Mouse (Mus musculus) heart, embryonic 12.5 days (tissue): ENCODE data around the gene Pan3. TPM values are rescaled to one million over a fixed set of nuclear protein-coding genes. Genes with fewer than 3 reads are reported as not detected.
"Not testable (repeated sequence)": the region's sequence is repeated elsewhere in the genome, so short reads cannot be mapped to it uniquely, and the experiment has no call there.

Source experiments
- ATAC-seq: fragments of 200-750 bp; cut with Nextera tagmentation; 2 replicates; pipeline ENCODE4 v1.8.0; 2017; ENCODE audit warnings: moderate TSS enrichment, moderate library complexity; ENCODE audit not compliant: insufficient number of reproducible peaks, low FRiP score
- H3K27ac ChIP-seq: fragments of 300-500 bp; sonication (generic); 2 replicates; pipeline ENCODE4 v1.5.1; 2016; ENCODE audit warnings: mild to moderate bottlenecking, moderate library complexity; ENCODE audit not compliant: poor library complexity, severe bottlenecking
- H3K27me3 ChIP-seq: fragments of 300-500 bp; sonication (generic); replicated peaks from 2 replicates; pipeline ENCODE4 v1.6.1; 2016; ENCODE audit warnings: mild to moderate bottlenecking, moderate library complexity
- H3K36me3 ChIP-seq: fragments of 300-500 bp; sonication (generic); 2 replicates; pipeline ENCODE4 v1.6.1; 2016; ENCODE audit warnings: mild to moderate bottlenecking, moderate library complexity
- H3K4me1 ChIP-seq: fragments of 300-500 bp; sonication (generic); replicated peaks from 2 replicates; pipeline ENCODE4 v1.6.1; 2016; ENCODE audit warnings: mild to moderate bottlenecking
- H3K4me2 ChIP-seq: fragments of 300-500 bp; sonication (generic); 2 replicates; pipeline ENCODE4 v1.6.1; 2016; ENCODE audit warnings: mild to moderate bottlenecking, moderate library complexity
- H3K4me3 ChIP-seq: fragments of 300-500 bp; sonication (generic); 2 replicates; pipeline ENCODE4 v1.5.1; 2016; ENCODE audit warnings: mild to moderate bottlenecking
- H3K9ac ChIP-seq: fragments of 300-500 bp; sonication (generic); 2 replicates; pipeline ENCODE4 v1.6.1; 2016; ENCODE audit warnings: mild to moderate bottlenecking, moderate library complexity
- H3K9me3 ChIP-seq: fragments of 300-500 bp; sonication (generic); replicated peaks from 2 replicates; pipeline ENCODE4 v1.6.1; 2016; ENCODE audit warnings: mild to moderate bottlenecking, moderate library complexity
- WGBS: fragments of 180-500 bp; shearing (Covaris S2); methylation state at CpG from one replicate; pipeline ENCODE4 v1.1.7; 2016; 5-methylcytosine and 5-hydroxymethylcytosine counted together
- polyA plus RNA-seq: library from polyadenylated mRNA; unstranded; fragments of >200 nt; fragmentation: Nextera tagmentation; extraction: Ambion mirVana; gene quantifications from 2 replicates; pipeline ENCODE4 v1.2.1, GENCODE M21; 2016

Pan3 gene
- polyA plus RNA-seq, 1 experiment from 2014 or later = 46.3 TPM

GRCm38 (mm10) chr5:147557641-147558040 is 127.7 kb downstream of the Pan3 start:
- WGBS = 71% methylated on average over 6 of the region's 6 CpGs

GRCm38 (mm10) chr5:147563511-147564139 is 133.7 kb downstream of the Pan3 start:
- Histone ChIP-seq H3K9ac (no peak overlapping the region), H3K4me3 (no peak overlapping the region), H3K36me3 (no peaks in the 10 kb centered on the region), H3K4me2 (peak overlapping the region; percentile 24; the same call in 1 of the 2 replicates), H3K27ac (no peak overlapping the region), H3K27me3 (no peaks in the 10 kb centered on the region), H3K9me3 (no peaks in the 10 kb centered on the region), H3K4me1 (peaks cover 6% of the 10 kb centered on the region; the same call in 1 of the 2 replicates)
- 0 out of 2 replicates have a peak, but pooled peaks have one; percentile 33 for ATAC-seq
- 65% methylated on average over 18 of the region's 18 CpGs for WGBS

More at GRCm38 (mm10) chr5:147557641-147558040, 127.7 kb downstream of the Pan3 start:
- H3K27ac ChIP-seq, H3K4me2 ChIP-seq, H3K27me3 ChIP-seq, H3K9me3 ChIP-seq, H3K9ac ChIP-seq, H3K4me1 ChIP-seq, H3K4me3 ChIP-seq, H3K36me3 ChIP-seq, ATAC-seq: not testable (repeated sequence)

DNA sequence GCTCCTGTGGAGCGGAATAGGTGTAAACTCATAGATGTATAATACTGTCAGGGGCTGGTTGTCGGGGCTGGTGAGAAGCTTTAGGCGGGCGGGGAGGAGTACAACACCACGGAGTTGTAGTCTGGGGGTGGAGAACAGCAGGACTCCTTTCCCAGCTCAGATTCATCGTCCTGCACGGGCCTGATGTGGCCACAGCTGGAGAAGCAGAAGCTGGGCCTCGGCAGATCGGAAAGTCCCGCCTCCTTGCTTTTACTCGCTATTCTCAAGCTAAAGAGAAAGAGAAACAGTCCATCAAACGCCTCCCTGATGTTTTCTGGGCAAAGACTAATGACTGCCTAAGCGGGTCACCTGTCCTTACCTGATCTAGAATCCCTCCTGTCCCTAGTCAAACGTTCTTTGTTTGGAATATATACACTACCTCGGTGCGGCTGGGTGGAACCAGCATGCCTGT is 134.2 kb downstream of the Pan3 start:
- Histone ChIP-seq H3K36me3 (no peaks in the 10 kb centered on the region), H3K27me3 (no peaks in the 10 kb centered on the region), H3K4me3 (no peak overlapping the region), H3K9ac (no peak overlapping the region), H3K4me1 (peaks cover 6% of the 10 kb centered on the region; the same call in 1 of the 2 replicates), H3K9me3 (no peaks in the 10 kb centered on the region), H3K27ac (no peak overlapping the region), H3K4me2 (peak overlapping the region; percentile 24; the same call in 1 of the 2 replicates)
- ATAC-seq = no peak
- WGBS = 43% methylated on average over 16 of the region's 16 CpGs

- Histone ChIP-seq H3K9ac (no peak overlapping the region), H3K9me3 (no peaks in the 10 kb centered on the region), H3K36me3 (no peaks in the 10 kb centered on the region), H3K4me2 (no peak overlapping the region), H3K27me3 (no peaks in the 10 kb centered on the region), H3K4me3 (no peak overlapping the region), H3K4me1 (peaks cover 6% of the 10 kb centered on the region; the same call in 1 of the 2 replicates), H3K27ac (no peak overlapping the region)
- no peak for ATAC-seq
- 77% methylated on average over 7 of the region's 7 CpGs for WGBS
Measured at GRCm38 (mm10) chr5:147565444-147565843, 135.5 kb downstream of the Pan3 start.

DNA sequence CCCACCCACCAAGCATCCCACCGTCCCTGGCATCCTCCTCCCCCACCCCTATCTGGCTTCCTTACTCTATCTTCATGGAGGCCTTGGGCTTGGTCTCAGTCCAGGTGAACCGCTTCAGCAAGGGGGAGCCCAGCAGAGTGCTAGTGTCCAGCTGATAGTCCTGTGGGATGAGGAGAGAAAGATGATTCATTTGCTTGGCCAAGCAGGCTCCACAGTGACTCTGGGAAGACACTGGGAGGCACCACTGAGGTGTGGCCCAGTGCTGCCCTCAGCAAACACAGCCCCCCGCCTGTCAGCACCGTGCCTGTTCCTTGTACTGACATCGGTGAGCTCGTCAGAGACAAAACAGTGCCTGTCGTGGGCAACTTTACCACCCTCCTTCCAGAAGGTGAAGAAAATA is 136.4 kb downstream of the Pan3 start:
- Histone ChIP-seq H3K27ac (no peak overlapping the region), H3K9me3 (no peaks in the 10 kb centered on the region), H3K4me3 (no peak overlapping the region), H3K9ac (no peak overlapping the region), H3K4me2 (no peak overlapping the region), H3K4me1 (peaks cover 6% of the 10 kb centered on the region; the same call in 1 of the 2 replicates), H3K27me3 (no peaks in the 10 kb centered on the region), H3K36me3 (no peaks in the 10 kb centered on the region)
- no peak for ATAC-seq
- WGBS = 35% methylated on average over 7 of the region's 7 CpGs

DNA sequence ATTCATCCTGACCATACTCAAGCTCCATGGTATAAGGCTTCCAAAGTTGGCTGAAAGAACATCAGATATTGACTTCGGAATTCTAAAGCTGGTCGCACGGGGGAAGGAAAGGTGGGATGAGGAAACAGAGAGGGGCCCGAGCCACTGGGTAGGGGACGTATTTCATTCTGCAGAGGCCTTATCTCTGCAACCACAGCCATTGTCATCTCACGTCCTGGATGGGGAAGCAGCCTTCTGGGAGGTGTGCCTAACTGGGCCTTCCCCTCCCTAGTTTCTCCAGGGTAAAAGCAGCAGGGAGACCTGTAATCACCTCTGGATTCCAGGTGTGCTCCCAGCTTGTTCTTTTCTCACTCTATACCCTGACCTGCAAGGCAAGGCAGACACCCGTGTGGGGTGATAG is 142.7 kb downstream of the Pan3 start:
- H3K36me3 ChIP-seq = no peaks in the 10 kb centered on the region
- H3K27me3 ChIP-seq = no peaks in the 10 kb centered on the region
- no peak overlapping the region for H3K9ac ChIP-seq
- no peak overlapping the region for H3K27ac ChIP-seq
- no peaks in the 10 kb centered on the region for H3K9me3 ChIP-seq
- peaks cover 6% of the 10 kb centered on the region for H3K4me1 ChIP-seq
- ATAC-seq = no peak
- 67% methylated on average over 7 of the region's 7 CpGs for WGBS
- H3K4me3 ChIP-seq = no peak overlapping the region
- H3K4me2 ChIP-seq = no peak overlapping the region

- 66% methylated on average over 1 of the region's 1 CpGs for WGBS
- no peak overlapping the region for H3K4me2 ChIP-seq
- H3K9ac ChIP-seq = no peak overlapping the region
- no peaks in the 10 kb centered on the region for H3K36me3 ChIP-seq
- no peaks in the 10 kb centered on the region for H3K9me3 ChIP-seq
- no peak overlapping the region for H3K27ac ChIP-seq
- no peak overlapping the region for H3K4me3 ChIP-seq
- ATAC-seq = no peak
- H3K27me3 ChIP-seq = no peaks in the 10 kb centered on the region
- peaks cover 6% of the 10 kb centered on the region for H3K4me1 ChIP-seq
Measured at GRCm38 (mm10) chr5:147573555-147573954, 143.6 kb downstream of the Pan3 start.

DNA sequence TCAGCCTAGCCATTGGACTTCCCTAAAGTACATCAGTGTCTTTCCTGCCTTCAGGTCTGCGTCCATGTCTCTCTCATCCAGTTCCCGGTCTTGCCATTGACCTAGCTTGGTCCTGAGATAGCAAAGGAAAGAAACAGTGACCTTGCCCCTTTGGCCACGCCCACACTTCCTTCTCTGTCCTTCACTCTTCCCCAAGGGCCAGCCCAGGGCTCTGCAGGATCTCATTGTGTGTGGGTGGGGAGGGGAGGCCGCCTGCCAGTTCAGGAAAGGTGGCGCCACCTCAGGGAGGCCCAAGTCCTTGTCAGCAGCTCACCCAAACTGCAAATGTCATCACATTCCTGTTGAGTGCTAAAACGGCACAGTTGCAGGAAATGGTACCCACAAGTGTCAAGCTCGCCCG is 144.6 kb downstream of the Pan3 start:
- 36% methylated on average over 8 of the region's 8 CpGs for WGBS
- ATAC-seq = peak; percentile 85

DNA sequence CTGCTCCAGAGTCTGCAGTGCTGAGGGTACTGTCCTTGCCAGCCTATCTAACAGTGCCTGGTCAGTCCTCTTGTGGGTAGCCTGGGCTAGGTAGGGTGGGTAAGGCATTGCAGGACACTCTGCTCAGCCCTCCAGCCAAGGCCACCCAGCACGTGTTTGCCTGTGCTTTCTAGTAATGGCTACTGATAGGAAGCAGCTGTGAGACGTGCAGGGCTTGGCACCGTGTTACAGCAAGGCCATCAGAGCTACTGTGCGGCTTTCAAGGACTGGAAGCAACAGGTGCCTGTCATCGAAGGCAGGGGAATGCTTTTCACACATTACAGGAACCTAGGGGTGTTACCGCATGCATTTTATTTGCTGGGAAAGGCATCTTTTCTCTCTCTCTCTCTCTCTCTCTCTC is 147.0 kb downstream of the Pan3 start:
- H3K36me3 ChIP-seq = peaks cover 3% of the 10 kb centered on the region; the same call in 1 of the 2 replicates
- no peaks in the 10 kb centered on the region for H3K27me3 ChIP-seq
- no peak overlapping the region for H3K4me3 ChIP-seq
- no peak overlapping the region for H3K9ac ChIP-seq
- peaks cover 6% of the 10 kb centered on the region for H3K4me1 ChIP-seq
- no peak for ATAC-seq
- WGBS = 51% methylated on average over 6 of the region's 6 CpGs
- 0 out of 2 replicates have a peak, but pooled peaks cover 3% of the 10 kb centered on the region for H3K9me3 ChIP-seq
- H3K4me2 ChIP-seq = no peak overlapping the region
- no peak overlapping the region for H3K27ac ChIP-seq

More for the DNA sequence above, 144.6 kb downstream of the Pan3 start:
- Histone ChIP-seq H3K4me2 (no peak overlapping the region), H3K27ac (no peak overlapping the region), H3K4me3 (no peak overlapping the region), H3K36me3 (no peaks in the 10 kb centered on the region; the same call in 1 of the 2 replicates), H3K4me1 (peaks cover 6% of the 10 kb centered on the region), H3K9me3 (0 out of 2 replicates have a peak, but pooled peaks cover 3% of the 10 kb centered on the region), H3K9ac (no peak overlapping the region), H3K27me3 (no peaks in the 10 kb centered on the region)

DNA sequence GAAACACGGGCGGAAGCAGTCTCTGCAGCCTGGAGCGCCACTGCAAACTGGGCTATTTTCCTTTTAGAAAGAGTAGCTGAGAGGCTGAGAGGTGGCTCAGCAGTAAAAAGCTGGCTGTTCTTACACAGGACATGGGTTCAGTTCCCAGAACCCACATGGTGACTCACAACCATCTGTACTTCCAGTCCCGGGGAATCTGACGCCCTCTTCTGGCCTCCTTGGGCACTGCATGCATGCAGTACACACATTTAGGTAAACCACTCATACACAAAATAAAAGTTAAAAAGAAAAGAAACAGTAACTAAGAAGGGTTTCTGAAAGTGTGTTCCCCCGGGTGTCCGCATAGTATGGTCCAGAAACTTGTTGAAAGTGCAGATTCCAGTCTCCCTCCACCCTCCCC is 149.2 kb downstream of the Pan3 start:
- peaks cover 6% of the 10 kb centered on the region for H3K4me1 ChIP-seq
- no peaks in the 10 kb centered on the region for H3K27me3 ChIP-seq
- no peak overlapping the region for H3K4me2 ChIP-seq
- H3K4me3 ChIP-seq = no peak overlapping the region
- no peak for ATAC-seq
- WGBS = 83% methylated on average over 7 of the region's 7 CpGs
- no peak overlapping the region for H3K9ac ChIP-seq
- no peak overlapping the region for H3K27ac ChIP-seq
- H3K36me3 ChIP-seq = peaks cover 7% of the 10 kb centered on the region
- 0 out of 2 replicates have a peak, but pooled peaks cover 3% of the 10 kb centered on the region for H3K9me3 ChIP-seq

- no peak overlapping the region for H3K27ac ChIP-seq
- H3K36me3 ChIP-seq = peaks cover 7% of the 10 kb centered on the region
- H3K9me3 ChIP-seq = 0 out of 2 replicates have a peak, but pooled peaks cover 3% of the 10 kb centered on the region
- WGBS = 66% methylated on average over 8 of the region's 8 CpGs
- H3K4me2 ChIP-seq = no peak overlapping the region
- H3K4me3 ChIP-seq = no peak overlapping the region
- H3K27me3 ChIP-seq = no peaks in the 10 kb centered on the region
- no peak for ATAC-seq
- peaks cover 2% of the 10 kb centered on the region for H3K4me1 ChIP-seq
- no peak overlapping the region for H3K9ac ChIP-seq
Measured at GRCm38 (mm10) chr5:147579691-147580090, 149.7 kb downstream of the Pan3 start.
